Mouse (Mus musculus) testis, adult 2 months (tissue): ENCODE data around the gene Vwa1.

ENCODE experiments used
- CTCF ChIP-seq: fragments of 200-500 bp; IDR thresholded peaks from 2 replicates; pipeline ENCODE4 v1.5.1; 2012; ENCODE audit warnings: low read depth, mild to moderate bottlenecking, inconsistent platforms, low read length, moderate library complexity; ENCODE audit not compliant: control insufficient read depth, insufficient read depth, insufficient replicate concordance
- POLR2A ChIP-seq: fragments of 200-500 bp; IDR thresholded peaks from 2 replicates; pipeline ENCODE4 v1.6.1; 2012; ENCODE audit warnings: low read depth, mild to moderate bottlenecking, inconsistent platforms, low read length, moderate library complexity; ENCODE audit not compliant: control insufficient read depth

DNA sequence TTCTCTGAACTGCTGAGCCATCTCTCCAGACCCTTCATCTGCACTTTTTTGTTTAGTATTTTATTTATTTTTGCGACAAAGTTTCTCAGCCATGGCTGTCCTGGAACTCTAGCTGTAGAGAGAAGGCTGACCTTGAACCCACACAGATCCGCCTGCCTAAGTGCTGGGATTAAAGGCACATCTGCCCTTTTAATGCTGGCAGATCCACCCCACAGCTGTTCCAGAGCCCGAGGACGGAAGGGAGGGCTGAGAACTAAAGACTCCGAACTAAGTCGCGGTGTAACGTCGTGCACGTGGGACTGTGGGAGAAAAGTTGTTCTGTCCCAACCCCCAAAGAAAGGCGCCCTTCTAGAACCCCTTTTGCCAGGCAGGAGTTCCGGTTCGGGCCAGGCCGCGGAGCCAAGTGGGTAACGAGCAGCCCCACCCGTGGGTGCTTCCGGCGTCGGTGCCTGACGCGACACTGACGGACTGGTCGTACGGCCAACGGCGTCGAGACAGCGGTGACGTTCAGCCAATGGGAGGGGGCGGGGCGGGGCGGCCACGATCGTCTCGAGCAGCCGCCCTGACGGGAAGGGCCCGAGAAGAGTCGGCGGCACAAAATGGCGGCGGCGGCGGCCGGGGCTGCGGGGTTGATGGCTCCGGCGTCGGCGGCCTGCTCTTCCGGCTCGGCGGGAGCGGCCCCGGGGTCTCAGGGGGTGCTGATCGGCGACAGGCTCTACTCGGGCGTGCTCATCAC lies 37.6 kb upstream of the Vwa1 start, which contains the start of gene Ccnl2:
- TF ChIP-seq CTCF (no peak), POLR2A (peak; percentile 81)
